Mouse (Mus musculus): Measurements from ENCODE around the gene Anapc1. TPM values are rescaled to one million over a fixed set of nuclear protein-coding genes. Genes with fewer than 3 reads are reported as not detected.

The Anapc1 gene
- polyA plus RNA-seq, 1 experiment from 2014 or later: 91.9 TPM

Other genes with a start within 250 kb of the Anapc1 start
- not detected in 2 replicates for gene Spdye4c, start 96.2 kb downstream of the Anapc1 start, polyA plus RNA-seq (2016; fragmentation: Nextera tagmentation; extraction: Ambion mirVana)
- gene Mertk, start 11.6 kb upstream of the Anapc1 start, polyA plus RNA-seq (2016; fragmentation: Nextera tagmentation; extraction: Ambion mirVana): 3.3 and 4.6 TPM in 2 replicates
- 33.2 and 34.3 TPM in 2 replicates for gene Tmem87b, start 130.7 kb upstream of the Anapc1 start, polyA plus RNA-seq (2016; fragmentation: Nextera tagmentation; extraction: Ambion mirVana)
- gene Fbln7, start 175.6 kb upstream of the Anapc1 start, polyA plus RNA-seq (2016; fragmentation: Nextera tagmentation; extraction: Ambion mirVana): 1.9 and 2.2 TPM in 2 replicates